Mouse (Mus musculus) right cerebral cortex, postnatal 10 days (tissue): ENCODE measurements at regions not wholly inside any gene's neighbourhood (a gene's known extent, or its start where the extent isn't known, plus 50 kb on each side); places are given as distances from the start of the nearest gene placed in this dataset.
"Not testable (repeated sequence)": the region's sequence is repeated elsewhere in the genome, so short reads cannot be mapped to it uniquely, and the experiment has no call there.

ENCODE experiments used
- DNase-seq, 2 experiments: peaks; one replicate each; pipeline ENCODE4 v3.0.0; 2021; ENCODE audit warnings: low spot score in 2 of 2

DNA sequence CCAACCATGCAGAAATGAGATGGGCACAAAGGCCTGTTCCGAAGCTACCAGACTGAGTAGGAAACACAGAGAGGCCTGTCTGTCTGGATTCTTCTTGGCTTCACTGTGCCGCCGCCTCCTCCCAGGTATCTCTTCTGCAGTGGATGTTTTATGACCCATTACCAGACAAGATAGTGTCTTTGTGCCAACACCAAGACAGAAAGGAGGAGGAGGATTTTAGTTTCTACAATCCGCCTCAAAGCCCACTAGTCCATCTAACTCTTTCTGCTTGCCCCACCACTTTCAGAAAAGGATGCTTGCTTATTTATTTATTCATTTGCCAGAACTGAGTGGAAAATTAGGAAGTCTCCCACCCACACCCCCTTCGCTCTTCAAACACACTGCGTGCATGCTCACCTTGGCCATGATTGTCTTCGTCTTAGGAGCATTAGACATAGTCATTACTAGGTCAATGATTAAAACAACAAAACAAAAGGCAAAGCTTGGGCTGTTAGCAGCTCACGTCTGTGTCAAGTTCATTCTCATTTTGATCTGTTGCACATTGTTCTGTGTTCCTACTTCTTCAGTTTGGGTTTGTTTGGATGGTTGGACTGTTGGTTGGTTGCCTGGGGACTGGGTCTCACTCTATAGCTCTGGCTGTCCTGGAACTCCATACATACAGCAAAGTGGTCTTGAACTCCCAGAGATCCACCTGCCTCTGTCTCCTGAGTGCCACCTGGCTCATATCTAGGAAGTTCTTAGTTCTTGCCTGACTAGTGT is 61.7 kb upstream of the Cpm start:
- no peak for DNase-seq

GRCm38 (mm10) chr10:117566648-117567378 is 62.5 kb upstream of the Cpm start:
- no peak for DNase-seq

GRCm38 (mm10) chr10:117566204-117566603 is 63.1 kb upstream of the Cpm start:
- no peak for DNase-seq

- DNase-seq: no peak
Observed at GRCm38 (mm10) chr10:117565529-117566086, 63.7 kb upstream of the Cpm start.

DNA sequence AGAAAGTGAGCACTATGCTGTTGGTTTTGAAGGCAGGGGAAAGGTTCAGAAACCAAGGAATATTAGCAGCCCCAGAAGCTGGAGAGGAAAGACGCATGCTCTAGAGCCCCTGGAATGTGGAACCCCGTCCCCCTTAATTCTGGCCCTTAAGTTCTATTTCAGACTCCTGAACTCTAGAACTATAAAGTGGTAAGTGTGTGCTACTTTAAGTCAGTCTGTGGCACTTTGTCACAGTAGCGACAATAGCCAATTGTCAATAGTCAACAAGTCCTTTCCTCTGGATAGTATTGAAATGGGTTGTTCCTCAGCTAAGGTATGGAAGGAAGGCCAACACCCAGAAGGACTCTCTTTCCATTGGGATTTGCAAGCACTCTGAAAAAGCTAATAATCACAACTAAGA is 64.2 kb upstream of the Cpm start:
- DNase-seq: no peak

GRCm38 (mm10) chr10:117564118-117565040 is 64.9 kb upstream of the Cpm start:
- DNase-seq: no peak

DNA sequence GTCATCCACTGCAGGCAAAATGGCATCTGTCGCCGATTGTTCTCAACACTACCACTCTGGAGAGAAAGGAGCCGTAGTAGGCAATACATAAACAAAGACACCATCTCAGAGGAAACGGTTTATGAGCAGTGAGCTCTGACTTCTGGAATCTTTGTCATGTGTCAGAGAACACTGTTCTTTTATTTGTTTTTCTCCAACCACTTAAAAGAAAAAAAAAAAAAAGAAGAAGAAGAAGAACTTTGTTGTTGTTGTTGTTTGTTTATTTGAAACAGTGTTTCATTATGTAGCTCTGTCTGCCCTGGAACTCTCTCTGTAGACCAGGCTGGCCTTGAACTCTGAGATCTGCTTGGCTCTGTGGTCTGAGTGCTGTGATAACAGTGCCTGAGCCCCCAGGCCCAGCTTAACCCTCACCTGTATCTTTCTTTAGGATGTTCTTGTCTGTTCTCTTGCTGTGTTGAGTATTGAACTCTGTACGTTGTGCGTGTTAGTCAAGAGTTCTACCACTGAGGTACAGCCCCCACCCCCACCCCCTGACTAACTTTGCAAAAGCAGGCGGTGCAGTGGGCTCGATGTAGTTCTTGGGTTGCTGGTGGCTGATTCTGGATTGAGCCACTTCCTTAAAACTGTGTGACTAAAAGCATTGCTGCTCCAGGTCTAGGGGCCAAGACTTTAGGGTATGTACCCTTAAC is 65.7 kb upstream of the Cpm start:
- DNase-seq: no peak

DNA sequence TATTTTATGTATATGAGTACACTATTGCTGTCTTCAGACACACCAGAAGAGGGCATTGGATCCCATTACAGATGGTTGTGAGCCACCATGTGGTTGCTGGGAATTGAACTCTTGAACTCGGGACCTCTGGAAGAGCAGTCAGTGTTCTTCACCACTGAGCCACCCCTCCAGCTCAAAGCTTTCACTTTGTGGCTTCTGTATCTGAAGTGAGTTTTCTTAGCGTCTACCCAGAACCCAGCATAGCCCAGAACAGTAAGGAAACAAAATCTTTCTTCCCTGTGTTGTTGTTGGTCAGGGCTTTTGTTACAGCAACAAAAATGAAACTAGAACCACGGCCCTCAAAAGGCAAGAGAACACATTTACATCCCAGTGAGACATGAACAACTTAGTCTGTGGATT is 66.5 kb upstream of the Cpm start:
- not testable (repeated sequence) for DNase-seq

- DNase-seq: no peak
Observed at GRCm38 (mm10) chr10:117561909-117562849, 67.1 kb upstream of the Cpm start.

DNA sequence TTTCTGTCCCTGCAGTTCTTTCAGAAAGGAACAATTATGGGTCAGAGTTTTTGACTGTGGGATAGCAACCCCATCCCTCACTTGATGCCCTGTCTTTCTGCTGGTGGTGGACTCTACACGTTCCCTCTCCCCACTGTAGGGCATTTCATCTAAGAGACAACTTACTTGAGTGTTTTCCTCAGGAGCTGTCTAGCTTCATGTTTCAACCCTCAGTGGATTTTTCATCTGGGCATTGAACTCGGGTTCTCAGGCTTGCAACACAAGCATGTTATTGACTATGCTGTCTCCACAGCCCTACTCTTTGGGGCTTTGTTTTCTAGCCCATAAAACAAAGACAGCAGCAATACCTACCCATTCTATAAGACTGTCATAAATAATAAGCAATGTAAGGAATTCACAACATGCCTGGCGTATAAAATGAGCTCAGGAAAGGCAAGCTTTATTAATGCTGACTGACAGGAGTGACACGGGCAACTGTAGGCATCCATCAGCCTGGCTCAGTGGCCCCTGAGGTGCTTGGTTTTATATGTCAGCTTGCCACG is 68.0 kb upstream of the Cpm start:
- no peak for DNase-seq

DNA sequence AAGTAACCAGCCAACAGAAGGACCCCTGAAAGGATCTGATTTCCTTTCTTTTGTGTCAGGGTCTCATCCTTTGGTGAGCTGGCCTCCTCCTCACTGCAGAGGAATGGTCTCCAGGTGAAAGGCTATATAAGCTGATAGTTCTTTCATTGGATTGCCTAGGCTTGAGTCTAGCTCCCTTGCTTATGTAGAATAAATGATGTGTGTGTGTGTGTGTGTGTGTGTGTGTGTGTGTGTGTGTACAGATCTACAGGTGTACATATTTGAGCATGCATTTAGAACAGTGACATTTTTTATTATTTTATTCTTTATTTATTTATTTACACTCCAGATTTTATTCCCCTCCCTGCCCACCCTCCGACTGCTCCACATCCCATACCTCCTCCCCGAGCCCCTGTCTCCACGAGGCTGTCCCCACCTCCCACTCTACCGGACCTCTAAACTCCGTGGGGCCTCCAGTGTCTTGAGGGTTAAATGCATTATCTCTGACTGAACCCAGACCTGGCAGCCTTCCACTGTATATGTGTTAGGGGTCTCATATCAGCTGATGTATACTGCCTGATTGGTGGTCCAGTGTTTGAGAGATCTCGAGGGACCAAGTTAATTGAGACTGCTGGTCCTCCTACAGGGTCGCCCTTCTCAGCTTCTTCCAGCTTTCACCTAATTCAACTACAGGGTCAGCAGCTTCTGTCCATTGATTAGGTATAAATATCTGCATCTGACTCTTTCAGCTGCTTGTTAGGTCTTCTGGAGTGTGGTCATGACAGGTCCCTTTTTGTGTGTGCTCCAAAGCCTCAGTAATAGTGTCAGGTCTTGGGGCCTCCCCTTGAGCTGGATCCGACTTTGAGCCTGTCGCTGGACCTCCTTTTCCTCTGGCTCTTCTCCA is 68.7 kb upstream of the Cpm start:
- DNase-seq: no peak

GRCm38 (mm10) chr10:117559615-117560395 is 69.5 kb upstream of the Cpm start:
- DNase-seq: no peak

DNA sequence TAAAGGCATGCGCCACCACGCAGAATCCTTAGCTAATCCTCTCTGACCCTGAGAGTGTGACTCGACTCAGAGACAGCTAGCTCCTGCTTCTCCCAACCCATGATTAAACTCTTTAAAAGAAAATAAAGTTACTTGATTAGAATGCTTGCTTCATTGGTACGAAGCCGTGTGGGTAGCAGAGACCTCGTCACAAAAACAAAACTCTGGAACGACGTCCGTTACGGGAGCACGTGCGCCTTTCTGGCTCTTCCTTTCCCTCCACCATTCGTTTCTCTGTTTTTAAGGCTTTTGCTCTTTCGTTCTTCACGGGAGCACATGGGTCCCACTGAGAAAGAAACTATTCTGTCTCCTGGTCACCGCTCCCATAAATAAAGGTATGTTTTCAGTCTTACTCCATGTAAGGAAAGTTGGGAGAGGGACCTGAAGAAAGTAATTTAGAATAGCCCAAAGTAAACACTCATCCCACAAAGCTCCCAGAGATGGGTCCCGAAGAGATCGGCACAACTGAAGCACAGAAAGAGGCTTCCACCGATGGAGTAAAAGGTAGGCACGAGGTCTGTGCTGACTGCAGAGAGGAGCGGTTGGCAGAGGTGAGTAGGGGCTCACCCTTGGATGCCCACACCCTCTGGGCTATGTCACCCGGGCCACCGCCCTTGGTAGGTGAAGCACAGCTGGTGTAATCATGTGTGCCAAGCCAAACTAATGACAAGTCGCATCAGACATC is 70.2 kb upstream of the Cpm start:
- DNase-seq: no peak

DNA sequence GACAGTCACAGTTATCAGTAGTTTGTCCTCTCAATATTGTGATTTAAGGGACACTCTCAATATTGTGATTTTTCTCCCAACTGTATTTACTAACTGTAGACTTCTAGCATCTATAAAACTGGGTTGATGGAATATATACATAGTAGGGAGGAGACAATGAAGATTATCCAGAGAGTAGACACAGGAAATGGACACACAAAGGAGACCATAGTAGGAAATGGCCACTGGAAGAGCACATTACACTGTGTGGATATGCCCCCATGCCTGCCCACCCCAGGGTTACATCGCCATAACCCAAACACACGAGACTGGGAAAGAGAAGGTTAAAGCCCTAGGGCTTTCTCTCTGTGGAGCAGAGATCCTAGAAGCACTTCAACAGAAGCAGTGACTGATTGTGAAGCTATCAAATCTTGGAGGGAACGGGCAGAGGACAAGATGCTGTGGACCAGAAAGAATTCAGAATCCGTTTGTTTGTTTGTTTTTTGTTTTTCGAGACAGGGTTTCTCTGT is 71.0 kb upstream of the Cpm start:
- no peak for DNase-seq

GRCm38 (mm10) chr10:117557666-117558065 is 71.6 kb upstream of the Cpm start:
- no peak for DNase-seq

DNA sequence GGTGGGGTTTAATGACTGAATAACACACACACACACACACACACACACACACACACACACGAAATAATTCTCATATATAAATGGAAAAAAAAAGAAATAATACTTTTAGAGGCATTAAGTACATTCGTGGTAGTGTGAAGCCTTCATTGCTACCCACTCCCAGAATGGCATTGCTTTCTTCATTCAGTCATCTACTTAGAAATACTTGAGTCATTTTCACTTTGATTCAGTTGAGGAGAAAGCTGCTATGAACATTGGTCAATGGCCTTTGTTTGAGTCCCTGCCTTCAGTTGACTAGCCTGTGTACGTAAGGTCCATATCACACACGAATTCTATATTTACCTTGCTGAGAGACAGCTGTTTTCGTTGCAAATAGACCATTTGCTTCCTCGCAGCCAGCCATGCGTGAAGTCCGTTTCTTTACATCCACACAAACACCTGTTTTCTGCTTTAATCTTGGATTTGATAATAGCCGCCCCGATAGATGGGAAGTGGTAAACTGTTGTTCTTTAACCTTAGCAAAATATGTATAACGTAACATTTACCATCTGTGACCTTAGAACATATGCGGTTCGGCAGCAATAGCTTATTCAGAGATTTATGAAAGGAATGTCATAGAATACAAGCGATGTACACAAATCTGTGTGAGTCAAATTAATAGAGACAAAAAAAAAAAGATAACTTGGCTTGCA is 72.3 kb upstream of the Cpm start:
- DNase-seq: no peak
